Mouse (Mus musculus): ENCODE measurements around the gene Thumpd3. TPM values are rescaled to one million over a fixed set of nuclear protein-coding genes. Genes with fewer than 3 reads are reported as not detected.

Thumpd3 gene
- total RNA-seq, 2 experiments from 2014 or later: 40.8 to 50.0 TPM

- no peak for ATAC-seq (ENCODE audit: poor library complexity, severe bottlenecking)
These were observed 9.4 kb upstream of the Thumpd3 start for GRCm38 (mm10) chr6:113036463-113037175.

DNA sequence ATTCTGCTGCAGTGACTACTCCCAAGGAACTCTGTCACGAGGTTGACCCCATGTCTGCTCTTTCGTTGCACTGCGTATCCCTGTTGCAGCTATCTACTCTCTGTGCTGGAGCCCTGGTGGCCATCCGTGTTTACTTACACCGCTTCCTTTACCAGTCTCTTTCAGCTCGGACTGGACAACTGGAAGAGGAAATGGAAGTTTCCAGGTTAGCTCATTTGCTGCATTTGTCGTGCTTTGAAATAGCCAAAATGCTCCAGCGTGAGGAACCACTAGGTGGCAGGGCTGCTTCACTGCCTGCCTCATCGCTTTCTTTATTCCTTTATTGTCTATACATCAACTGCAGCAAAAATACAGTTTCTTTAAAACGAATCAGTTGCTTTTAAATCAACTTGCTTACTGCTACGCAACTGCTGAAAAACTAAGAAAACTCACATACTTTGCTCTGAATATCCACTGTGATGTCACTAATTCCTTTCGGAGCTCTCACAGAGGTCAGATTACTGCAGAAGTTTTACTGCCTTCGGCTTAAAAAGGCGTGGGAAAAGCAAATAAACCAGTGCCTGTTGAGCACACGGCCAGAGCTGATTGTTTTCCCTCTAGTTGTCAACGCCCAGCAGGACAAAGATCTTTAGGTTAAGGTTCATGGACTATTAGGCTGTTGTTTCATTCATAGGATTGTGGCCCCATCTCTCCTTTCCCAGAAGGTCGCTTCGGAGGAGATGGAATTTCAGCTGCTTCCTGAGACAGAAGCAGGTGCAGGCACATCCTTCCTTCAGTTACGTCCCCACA, 7.9 kb upstream of the Thumpd3 start:
- ATAC-seq (ENCODE audit: poor library complexity, severe bottlenecking): peak; percentile 93

GRCm38 (mm10) chr6:113038735-113039058, 7.3 kb upstream of the Thumpd3 start:
- ATAC-seq (ENCODE audit: poor library complexity, severe bottlenecking): no peak

DNA sequence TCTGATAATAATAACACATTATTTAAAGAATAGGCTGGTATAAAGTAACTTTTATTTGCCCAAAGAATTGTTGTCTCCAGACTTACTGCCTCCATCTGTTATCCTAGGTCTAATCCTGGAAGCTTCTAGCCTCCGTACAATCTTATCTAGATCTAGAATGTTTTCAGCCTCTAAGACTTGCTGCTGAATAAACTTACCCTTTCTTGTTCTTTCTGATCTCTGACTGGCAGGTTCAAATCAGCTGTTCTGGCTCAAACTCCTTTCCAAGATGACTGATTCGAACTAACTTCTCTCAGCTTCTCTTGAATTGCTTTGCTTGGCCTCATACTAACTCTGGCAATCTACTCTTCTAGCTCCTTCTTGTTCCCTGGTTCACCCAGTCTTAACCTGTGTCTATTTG, 5.7 kb upstream of the Thumpd3 start:
- no peak for ATAC-seq (ENCODE audit: poor library complexity, severe bottlenecking)

- no peak for ATAC-seq (ENCODE audit: poor library complexity, severe bottlenecking)
These were observed 4.6 kb upstream of the Thumpd3 start for GRCm38 (mm10) chr6:113041215-113041990.

- peak; percentile 5 for ATAC-seq (ENCODE audit: poor library complexity, severe bottlenecking)
These were observed 450 bp upstream of the Thumpd3 start for GRCm38 (mm10) chr6:113045575-113045974.

GRCm38 (mm10) chr6:113047016-113047746, 1.2 kb downstream of the Thumpd3 start:
- ATAC-seq (ENCODE audit: poor library complexity, severe bottlenecking): no peak

DNA sequence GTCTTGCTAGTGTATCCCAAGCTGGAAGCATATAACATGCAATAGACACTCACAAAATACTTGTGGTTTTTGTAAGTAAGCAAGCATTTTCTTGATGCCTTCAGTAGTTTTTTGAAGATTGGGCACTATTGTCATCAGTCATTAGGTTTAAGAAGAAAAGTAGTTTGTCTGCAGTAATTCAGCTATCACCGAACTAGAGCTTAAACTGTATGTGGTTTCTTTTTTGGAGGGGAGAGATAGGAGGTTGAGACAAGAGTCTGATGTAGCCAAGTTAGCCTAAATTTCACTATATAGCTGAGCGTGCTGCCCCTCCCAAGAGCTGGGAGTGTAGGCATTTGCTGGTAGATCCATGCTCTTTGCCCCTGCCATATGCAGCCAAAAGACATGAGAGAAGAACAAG, 2.3 kb downstream of the Thumpd3 start:
- no peak for ATAC-seq (ENCODE audit: poor library complexity, severe bottlenecking)

- ATAC-seq (ENCODE audit: poor library complexity, severe bottlenecking): no peak
These were observed 3.1 kb downstream of the Thumpd3 start for GRCm38 (mm10) chr6:113049159-113049558.

DNA sequence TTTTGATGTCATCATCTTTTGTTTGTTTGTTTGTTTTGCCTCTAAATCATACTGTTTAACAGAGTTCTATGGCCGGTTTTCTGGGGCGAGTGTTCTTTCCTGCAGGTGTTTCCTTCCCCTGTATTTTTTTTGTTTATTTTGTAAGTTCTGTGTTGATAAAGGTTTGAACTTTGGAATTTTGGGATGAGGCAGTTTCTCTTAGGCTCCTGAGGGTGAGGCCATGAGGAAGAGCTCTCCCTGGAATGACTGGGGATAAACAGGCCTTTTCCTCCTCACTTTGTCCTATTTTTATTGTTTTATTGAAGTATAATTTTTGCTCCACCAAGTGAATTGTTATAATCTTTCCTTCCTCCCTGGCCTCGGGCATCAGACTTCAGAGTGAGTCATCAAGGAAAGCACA, 6.9 kb downstream of the Thumpd3 start:
- no peak for ATAC-seq (ENCODE audit: poor library complexity, severe bottlenecking)

GRCm38 (mm10) chr6:113054552-113055107, 8.6 kb downstream of the Thumpd3 start:
- ATAC-seq (ENCODE audit: poor library complexity, severe bottlenecking): no peak

DNA sequence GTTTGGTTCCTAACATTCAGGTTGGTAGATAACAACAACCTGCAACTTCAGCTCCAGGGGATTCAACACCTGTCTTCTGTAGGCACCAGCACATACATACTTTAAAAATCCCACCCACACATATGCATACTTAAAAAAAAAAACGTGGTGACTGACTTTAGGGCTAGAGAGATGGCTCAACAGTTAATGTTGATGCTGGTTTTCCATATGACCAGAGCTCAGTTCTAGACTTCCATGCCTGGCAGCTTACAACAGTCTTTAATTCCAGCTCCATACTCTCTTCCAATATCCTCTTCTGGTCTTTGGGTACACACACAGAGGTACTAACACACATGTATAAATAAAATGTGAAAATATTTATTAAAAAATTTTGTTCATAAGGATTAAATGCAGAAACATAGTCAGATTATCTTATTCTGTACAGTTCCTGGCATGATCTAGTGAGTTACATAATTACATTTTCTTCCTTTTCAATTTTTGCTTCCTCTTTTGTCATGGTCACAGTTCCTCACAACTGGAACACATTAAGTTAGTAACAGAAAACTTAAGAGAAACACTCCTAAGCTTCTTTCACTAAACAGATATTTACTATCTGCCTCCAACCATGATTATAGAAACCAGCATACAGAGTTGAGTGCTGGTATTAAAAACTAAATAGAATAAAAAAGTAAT, 15.0 kb downstream of the Thumpd3 start:
- peak; percentile 75 for ATAC-seq (ENCODE audit: poor library complexity, severe bottlenecking)

- ATAC-seq (ENCODE audit: poor library complexity, severe bottlenecking): no peak
These were observed 16.2 kb downstream of the Thumpd3 start for GRCm38 (mm10) chr6:113062253-113062652.

- no peak for ATAC-seq (ENCODE audit: poor library complexity, severe bottlenecking)
These were observed 17.3 kb downstream of the Thumpd3 start for GRCm38 (mm10) chr6:113063363-113063762.

DNA sequence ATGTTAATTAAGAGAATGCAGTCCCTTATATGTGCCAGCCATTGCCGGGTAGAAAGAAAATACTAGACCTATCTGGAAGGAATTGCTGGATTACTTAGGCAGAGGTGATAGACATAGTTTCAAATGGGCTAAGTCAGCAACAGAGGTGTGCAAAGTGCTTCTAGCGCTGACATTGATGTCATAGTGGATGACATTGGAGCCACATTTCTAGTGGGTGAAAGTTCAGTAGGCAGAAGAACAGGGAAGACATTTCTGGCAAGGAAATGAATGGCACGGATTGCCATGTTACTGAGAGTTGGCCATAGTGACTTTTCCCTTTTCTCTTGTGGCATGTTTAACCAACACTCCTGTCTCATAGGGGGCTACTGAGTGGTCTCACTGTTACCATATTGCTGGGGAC, 19.2 kb downstream of the Thumpd3 start:
- no peak for ATAC-seq (ENCODE audit: poor library complexity, severe bottlenecking)

DNA sequence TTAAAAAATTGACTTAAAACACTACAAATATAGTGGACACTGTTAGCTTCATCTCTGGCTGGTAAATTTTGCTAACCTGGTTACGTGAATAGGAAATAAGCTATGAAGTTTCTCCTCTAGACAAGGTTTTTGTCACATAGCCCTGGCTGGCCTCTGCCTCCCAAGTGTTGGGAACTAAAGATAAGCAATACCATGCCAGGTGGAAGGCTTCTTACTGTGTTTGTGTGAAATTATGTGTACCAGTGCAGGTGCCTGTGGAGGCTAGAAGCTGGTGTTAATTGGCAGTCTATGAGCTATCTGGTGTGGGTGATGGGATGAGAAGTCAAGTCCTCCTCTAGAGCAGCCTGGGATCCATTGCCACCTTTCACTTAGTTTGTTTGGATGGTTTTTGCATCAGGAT, 23.1 kb downstream of the Thumpd3 start:
- no peak for ATAC-seq (ENCODE audit: poor library complexity, severe bottlenecking)

DNA sequence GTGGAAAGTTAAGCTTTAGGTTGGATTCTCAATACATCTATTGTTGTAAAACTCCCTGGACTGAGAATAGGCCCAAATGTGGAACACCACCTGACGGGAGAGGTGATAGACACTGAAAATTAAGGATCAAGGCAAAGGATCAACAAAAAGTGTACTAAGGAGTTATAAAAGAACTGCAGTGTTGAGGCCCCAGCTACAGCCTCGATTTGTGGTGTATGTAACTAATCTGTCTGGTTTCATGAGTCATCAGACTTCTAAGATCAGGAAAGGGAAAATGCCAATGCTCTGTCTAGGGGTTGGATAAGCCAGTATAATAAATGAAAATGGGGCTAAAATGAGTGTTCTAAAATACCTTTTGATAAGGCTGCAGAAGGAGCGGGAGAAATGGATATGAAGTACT, 29.2 kb downstream of the Thumpd3 start:
- no peak for ATAC-seq (ENCODE audit: poor library complexity, severe bottlenecking)

GRCm38 (mm10) chr6:113076012-113076685, 30.1 kb downstream of the Thumpd3 start:
- peak; percentile 53 for ATAC-seq (ENCODE audit: poor library complexity, severe bottlenecking)

DNA sequence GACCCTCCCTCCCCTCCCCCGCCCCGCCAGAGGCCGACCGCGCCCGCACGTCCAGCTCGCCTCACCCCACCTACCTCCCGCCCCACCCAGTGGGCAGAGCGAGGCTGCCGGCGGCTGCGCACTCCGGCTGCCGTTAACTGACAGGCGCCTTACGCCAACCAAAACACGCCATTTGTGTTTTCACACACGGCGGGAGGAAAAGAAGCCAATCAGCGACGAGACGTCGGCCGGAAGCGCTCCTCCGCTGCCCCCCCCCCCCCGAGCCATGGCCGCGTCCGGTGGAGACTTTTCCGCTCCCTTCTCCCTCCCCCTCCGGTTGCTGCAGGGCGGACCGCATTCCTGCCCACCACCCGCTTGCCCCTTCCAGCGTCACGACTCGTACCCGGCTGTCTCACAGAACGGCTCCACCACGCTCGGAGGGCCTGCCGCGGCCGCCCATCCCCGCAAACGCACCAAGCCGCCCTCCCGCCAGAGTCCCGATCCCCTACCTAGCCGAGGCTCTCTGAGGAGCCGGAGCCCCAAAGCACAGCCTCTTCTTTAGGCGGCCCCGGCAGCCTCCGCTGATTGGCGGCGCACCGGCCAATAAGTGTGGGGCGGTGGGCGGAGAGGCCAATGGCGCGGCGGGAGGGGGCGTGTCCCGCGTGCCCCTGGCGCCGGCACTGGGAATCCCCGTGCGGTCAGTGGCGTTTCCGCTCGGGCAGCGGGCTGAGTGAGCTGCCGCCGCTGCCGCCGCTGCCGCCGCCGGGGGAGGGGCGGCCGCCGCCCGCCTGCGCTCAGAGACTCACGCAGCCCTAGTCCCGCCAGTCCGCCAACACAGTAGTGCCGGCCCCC, 30.9 kb downstream of the Thumpd3 start, which contains the start of gene Setd5:
Gene Setd5 (plus strand): TSS at position 680 of the 831 bp plus-strand sequence.
- peak; percentile 68 for ATAC-seq (ENCODE audit: poor library complexity, severe bottlenecking)
